Mouse (Mus musculus): Measurements from ENCODE around the gene Nek9.

GRCm38 (mm10) chr12:85308651-85309050 lies 30.5 kb downstream of the Nek9 start:
- TF ChIP-seq CTCF (IDR thresholded peaks at IDR 0.05; ENCODE audit: borderline replicate concordance, extremely low read depth, insufficient read depth, insufficient read length), result no peak
- no peak for TF ChIP-seq POLR2A (IDR thresholded peaks at IDR 0.05; ENCODE audit: borderline replicate concordance, extremely low read depth, insufficient read depth, insufficient read length, poor library complexity, severe bottlenecking)

All from brain, embryonic 14.5 days (tissue).